Mouse (Mus musculus) liver, embryonic 13.5 days (tissue): ENCODE data around the gene Cttnbp2nl. TPM values are rescaled to one million over a fixed set of nuclear protein-coding genes. Genes with fewer than 3 reads are reported as not detected.

ENCODE experiments used
- ATAC-seq: fragments of 200-750 bp; cut with Nextera tagmentation; 2 replicates; pipeline ENCODE4 v1.8.0; 2017; ENCODE audit warnings: low read depth, mild to moderate bottlenecking, moderate number of reproducible peaks, moderate library complexity
- DNase-seq: peaks from one replicate; pipeline ENCODE4 v3.0.0; 2022
- H3K27ac ChIP-seq: fragments of 300-500 bp; sonication (generic); 2 replicates; pipeline ENCODE4 v1.5.1; 2015; ENCODE audit warnings: moderate library complexity, mild to moderate bottlenecking, inconsistent platforms
- H3K27me3 ChIP-seq: fragments of 300-500 bp; sonication (generic); 2 replicates; pipeline ENCODE4 v1.6.1; 2015; ENCODE audit warnings: mild to moderate bottlenecking, inconsistent platforms
- H3K36me3 ChIP-seq: fragments of 300-500 bp; sonication (generic); 2 replicates; pipeline ENCODE4 v1.6.1; 2015; ENCODE audit warnings: mild to moderate bottlenecking, inconsistent platforms
- H3K4me1 ChIP-seq: fragments of 300-500 bp; sonication (generic); replicated peaks from 2 replicates; pipeline ENCODE4 v1.6.1; 2015; ENCODE audit warnings: inconsistent platforms
- H3K4me2 ChIP-seq: fragments of 300-500 bp; sonication (generic); 2 replicates; pipeline ENCODE4 v1.6.1; 2015; ENCODE audit warnings: inconsistent platforms, mild to moderate bottlenecking, moderate library complexity
- H3K4me3 ChIP-seq: fragments of 300-500 bp; sonication (generic); replicated peaks from 2 replicates; pipeline ENCODE4 v1.5.1; 2015; ENCODE audit warnings: mild to moderate bottlenecking, inconsistent platforms
- H3K9ac ChIP-seq: fragments of 300-500 bp; sonication (generic); 2 replicates; pipeline ENCODE4 v1.6.1; 2015; ENCODE audit warnings: mild to moderate bottlenecking, inconsistent platforms
- H3K9me3 ChIP-seq: fragments of 300-500 bp; sonication (generic); replicated peaks from 2 replicates; pipeline ENCODE4 v1.6.1; 2016; ENCODE audit warnings: inconsistent platforms
- WGBS: fragments of 180-500 bp; shearing (Covaris S2); methylation state at CpG from one replicate; pipeline ENCODE4 v1.1.7; 2015; ENCODE audit not compliant: insufficient replicate concordance; 5-methylcytosine and 5-hydroxymethylcytosine counted together
- polyA plus RNA-seq: library from polyadenylated mRNA; unstranded; fragments of >200 nt; fragmentation: Nextera tagmentation; extraction: Ambion mirVana; gene quantifications from 2 replicates; pipeline ENCODE4 v1.2.1, GENCODE M21; 2015

The Cttnbp2nl gene
- polyA plus RNA-seq, 1 experiment from 2014 or later = 2.3 TPM

DNA sequence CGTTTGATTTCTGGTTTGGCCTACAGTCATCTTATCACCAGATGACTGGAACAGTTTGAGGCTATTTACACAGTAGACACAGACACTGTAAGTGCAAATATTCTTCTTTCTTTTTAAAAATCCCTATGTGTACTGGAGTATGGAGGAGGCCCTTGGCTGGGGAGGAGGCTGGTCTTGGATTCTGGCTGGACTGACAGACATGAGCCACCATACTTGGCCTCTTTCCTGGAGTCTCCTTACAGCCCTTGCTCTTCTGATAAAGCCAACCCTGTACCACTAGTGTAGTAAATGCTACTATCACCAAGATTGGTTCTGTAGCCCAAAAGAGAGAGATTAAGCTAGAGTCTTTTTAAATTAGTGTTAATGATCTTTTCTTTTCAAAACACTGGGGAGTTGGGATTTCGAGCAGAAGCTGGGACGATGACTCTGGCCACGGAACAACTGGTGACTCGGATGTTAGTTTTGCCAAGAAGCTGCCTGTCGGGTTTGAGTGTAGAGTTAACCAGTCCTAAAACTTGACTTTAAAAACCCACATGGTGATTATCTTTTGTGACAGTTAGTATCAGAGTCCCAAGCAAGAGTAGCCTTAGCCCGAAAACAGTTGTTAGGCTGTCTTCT, 40.1 kb downstream of the Cttnbp2nl start:
- Histone ChIP-seq H3K4me2 (no peak overlapping the region), H3K36me3 (no peaks in the 10 kb centered on the region), H3K4me3 (no peak overlapping the region), H3K4me1 (peaks cover 6% of the 10 kb centered on the region; the same call in 1 of the 2 replicates), H3K27ac (no peak overlapping the region), H3K27me3 (no peaks in the 10 kb centered on the region), H3K9ac (no peak overlapping the region), H3K9me3 (no peaks in the 10 kb centered on the region)
- DNase-seq (no peak), ATAC-seq (no peak)
- WGBS = 69% methylated on average over 7 of the region's 7 CpGs

DNA sequence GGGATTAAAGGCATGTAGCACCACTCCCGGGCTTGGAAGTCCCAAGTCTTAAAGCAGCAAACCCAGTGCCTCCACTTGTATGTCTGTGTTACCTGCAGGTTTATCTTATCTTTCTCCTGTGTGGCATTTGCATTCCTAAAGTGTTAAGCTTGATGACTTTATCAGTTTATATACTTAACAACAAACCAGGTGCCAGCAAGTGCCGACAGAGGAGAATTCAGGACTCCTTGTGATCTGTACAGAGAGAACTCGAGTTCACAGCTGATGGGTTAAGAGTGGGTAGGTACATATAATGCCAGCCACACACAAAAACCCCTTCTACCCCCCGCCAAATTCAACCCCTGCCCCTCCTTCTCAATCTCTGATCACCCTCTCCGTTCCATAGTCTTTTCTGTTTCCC, 41.1 kb downstream of the Cttnbp2nl start:
- Histone ChIP-seq H3K9me3 (no peaks in the 10 kb centered on the region), H3K9ac (no peak overlapping the region), H3K4me3 (no peak overlapping the region), H3K27ac (no peak overlapping the region), H3K36me3 (no peaks in the 10 kb centered on the region), H3K4me1 (peaks cover 3% of the 10 kb centered on the region; the same call in 1 of the 2 replicates), H3K27me3 (no peaks in the 10 kb centered on the region), H3K4me2 (no peak overlapping the region)
- WGBS = 55% methylated on average over 5 of the region's 5 CpGs
- ATAC-seq (no peak), DNase-seq (no peak)

DNA sequence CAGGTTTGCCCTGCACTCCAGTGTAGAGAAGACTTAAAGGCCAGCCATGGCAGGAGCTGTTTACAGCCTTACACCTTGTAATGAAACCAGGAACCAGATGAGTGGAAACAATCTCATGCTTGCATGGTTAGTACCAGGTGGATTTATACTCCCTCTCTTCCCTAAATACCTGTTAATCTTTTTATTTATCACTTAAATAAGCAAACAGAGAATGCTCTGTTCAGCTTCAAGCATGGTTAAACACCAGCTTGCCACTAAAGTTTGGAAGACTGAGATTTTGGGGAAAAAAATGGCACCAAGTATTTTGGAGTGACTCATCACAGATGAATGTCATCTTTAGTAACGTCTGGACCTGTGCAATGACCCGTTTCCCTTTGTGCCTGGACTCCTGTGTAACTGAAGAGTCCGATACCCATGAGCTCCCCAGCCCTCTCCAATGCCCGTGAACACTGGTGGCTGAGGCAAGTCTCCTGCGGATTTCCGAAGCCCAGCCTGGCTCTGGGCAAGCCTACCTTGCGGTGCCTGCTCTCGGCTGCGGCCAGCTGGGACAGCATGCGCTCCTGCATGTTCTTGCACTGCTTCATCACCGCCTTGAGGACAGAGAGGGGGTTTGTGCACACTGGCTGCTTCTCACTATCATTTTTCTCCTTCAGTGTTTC, 42.1 kb downstream of the Cttnbp2nl start:
- H3K27ac ChIP-seq = no peak overlapping the region
- DNase-seq = no peak
- H3K9ac ChIP-seq = no peak overlapping the region
- H3K27me3 ChIP-seq = no peaks in the 10 kb centered on the region
- no peaks in the 10 kb centered on the region for H3K36me3 ChIP-seq
- no peak overlapping the region for H3K4me2 ChIP-seq
- ATAC-seq = no peak
- WGBS = 77% methylated on average over 11 of the region's 11 CpGs
- H3K9me3 ChIP-seq = no peaks in the 10 kb centered on the region
- H3K4me1 ChIP-seq = no peaks in the 10 kb centered on the region
- no peak overlapping the region for H3K4me3 ChIP-seq

- no peak overlapping the region for H3K9ac ChIP-seq
- ATAC-seq (no peak), DNase-seq (no peak)
- no peaks in the 10 kb centered on the region for H3K9me3 ChIP-seq
- H3K4me3 ChIP-seq = no peak overlapping the region
- 63% methylated on average over 9 of the region's 9 CpGs for WGBS
- no peaks in the 10 kb centered on the region for H3K4me1 ChIP-seq
- H3K36me3 ChIP-seq = 0 out of 2 replicates have a peak, but pooled peaks cover 3% of the 10 kb centered on the region
- no peaks in the 10 kb centered on the region for H3K27me3 ChIP-seq
- no peak overlapping the region for H3K4me2 ChIP-seq
- H3K27ac ChIP-seq = no peak overlapping the region
Observed at GRCm38 (mm10) chr3:105008070-105008469, 44.9 kb downstream of the Cttnbp2nl start.

DNA sequence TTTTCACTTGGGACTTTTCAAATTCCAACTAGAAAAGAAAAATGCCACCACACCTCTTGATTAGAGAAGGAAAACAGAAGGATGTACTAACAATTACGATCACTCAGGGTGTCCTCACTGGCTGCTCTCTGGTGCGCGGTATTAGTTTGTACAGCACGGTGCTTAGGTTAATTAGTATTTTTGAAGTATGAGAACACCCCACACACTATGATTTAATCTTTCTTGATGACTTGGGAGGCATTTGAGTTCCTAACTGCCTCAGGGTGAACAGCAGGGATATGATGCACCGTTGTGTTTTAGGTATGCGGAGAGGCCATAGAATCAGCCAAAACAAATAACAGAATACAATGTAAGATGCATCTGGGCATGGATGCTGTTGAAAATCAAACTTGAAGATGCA, 46.8 kb downstream of the Cttnbp2nl start:
- no peak overlapping the region for H3K4me3 ChIP-seq
- H3K9ac ChIP-seq = no peak overlapping the region
- no peaks in the 10 kb centered on the region for H3K27me3 ChIP-seq
- no peak overlapping the region for H3K27ac ChIP-seq
- no peak overlapping the region for H3K4me2 ChIP-seq
- H3K36me3 ChIP-seq = 0 out of 2 replicates have a peak, but pooled peaks cover 3% of the 10 kb centered on the region
- no peak for DNase-seq
- WGBS = 86% methylated on average over 6 of the region's 6 CpGs
- ATAC-seq = no peak
- H3K9me3 ChIP-seq = no peaks in the 10 kb centered on the region
- H3K4me1 ChIP-seq = no peaks in the 10 kb centered on the region

DNA sequence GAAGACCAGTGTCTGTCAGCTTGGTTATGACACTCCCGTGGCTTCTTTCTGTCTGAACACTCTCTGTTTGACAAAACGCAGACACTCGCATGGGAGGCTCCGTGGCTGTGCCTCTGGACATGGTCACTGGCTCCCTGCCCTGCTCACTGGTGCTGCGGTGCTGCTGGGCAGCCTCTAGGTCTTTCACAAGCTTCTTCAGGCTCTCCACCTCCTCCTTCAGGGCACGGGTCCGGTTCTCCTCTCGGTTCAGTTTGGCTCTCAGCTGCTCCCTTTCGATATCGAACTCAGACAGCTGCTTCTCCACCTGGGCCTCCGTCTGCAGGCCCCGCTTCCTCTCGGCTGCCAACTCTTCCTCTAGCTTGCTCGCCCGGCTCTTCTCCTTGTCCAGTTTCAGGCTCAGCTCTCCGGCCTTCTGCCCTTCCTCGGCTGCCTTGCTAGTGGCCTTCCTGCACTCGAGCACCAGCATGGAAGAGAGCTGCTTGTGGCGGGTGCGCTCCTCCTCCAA, 47.3 kb downstream of the Cttnbp2nl start:
- Histone ChIP-seq H3K9ac (no peak overlapping the region), H3K36me3 (0 out of 2 replicates have a peak, but pooled peaks cover 3% of the 10 kb centered on the region)
- WGBS = 76% methylated on average over 20 of the region's 20 CpGs

DNA sequence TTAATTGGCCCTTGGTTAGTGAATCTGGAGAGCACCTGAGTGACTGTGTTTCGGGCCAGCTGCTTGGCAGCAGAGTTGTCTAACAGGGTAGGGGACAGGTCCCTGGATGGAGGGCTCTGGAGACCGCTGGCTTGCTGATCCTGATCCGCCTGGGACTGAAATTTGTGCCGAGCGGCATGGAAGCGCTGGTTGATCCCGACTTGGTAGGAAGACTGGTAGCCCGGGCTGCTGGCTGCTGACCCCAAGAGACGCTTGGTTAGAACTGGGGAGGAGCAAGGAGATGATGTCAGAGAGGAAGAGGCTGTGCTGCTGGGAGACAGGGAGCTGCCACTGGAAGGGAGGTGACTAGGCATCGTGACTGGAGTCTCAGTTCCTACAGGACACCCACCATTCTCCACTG, 47.9 kb downstream of the Cttnbp2nl start:
- no peak overlapping the region for H3K27ac ChIP-seq
- 0 out of 2 replicates have a peak, but pooled peaks cover 3% of the 10 kb centered on the region for H3K36me3 ChIP-seq
- no peak overlapping the region for H3K4me2 ChIP-seq
- no peak overlapping the region for H3K9ac ChIP-seq
- ATAC-seq (no peak), DNase-seq (no peak)
- WGBS = 77% methylated on average over 10 of the region's 10 CpGs
- H3K27me3 ChIP-seq = no peaks in the 10 kb centered on the region
- no peaks in the 10 kb centered on the region for H3K4me1 ChIP-seq
- H3K4me3 ChIP-seq = no peak overlapping the region
- H3K9me3 ChIP-seq = no peaks in the 10 kb centered on the region

More for the DNA sequence above, 47.3 kb downstream of the Cttnbp2nl start:
- no peak overlapping the region for H3K4me2 ChIP-seq
- no peak for ATAC-seq
- no peak overlapping the region for H3K27ac ChIP-seq
- H3K27me3 ChIP-seq = no peaks in the 10 kb centered on the region
- H3K4me3 ChIP-seq = no peak overlapping the region
- H3K9me3 ChIP-seq = no peaks in the 10 kb centered on the region
- no peaks in the 10 kb centered on the region for H3K4me1 ChIP-seq
- DNase-seq = no peak

DNA sequence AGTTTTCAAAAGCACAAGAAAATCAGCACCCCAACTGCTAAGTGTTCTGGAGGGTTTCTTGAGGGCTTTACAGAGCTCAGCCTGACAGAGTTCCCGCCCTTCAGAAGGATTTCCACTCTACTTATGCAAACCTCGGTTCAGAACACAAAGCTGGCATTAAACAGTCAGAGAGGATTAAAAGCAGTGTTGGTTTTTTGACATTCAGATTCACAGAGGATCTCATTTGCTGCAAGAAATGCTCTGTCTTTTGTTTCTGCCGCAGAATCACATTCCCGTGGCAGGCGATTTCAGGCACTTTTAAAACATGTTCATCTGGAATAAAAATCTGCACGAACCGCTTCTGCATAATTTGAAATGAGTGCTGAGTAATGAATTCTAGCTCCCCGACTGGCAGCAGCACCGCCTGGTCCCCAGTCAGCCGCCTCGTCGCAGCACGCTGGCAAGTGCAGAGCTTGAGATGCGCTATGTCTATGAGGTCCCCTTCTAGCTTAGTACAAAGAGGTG, 48.9 kb downstream of the Cttnbp2nl start:
- Histone ChIP-seq H3K9ac (no peak overlapping the region), H3K9me3 (no peaks in the 10 kb centered on the region), H3K4me1 (no peaks in the 10 kb centered on the region), H3K27me3 (no peaks in the 10 kb centered on the region), H3K36me3 (0 out of 2 replicates have a peak, but pooled peaks cover 3% of the 10 kb centered on the region), H3K4me2 (no peak overlapping the region), H3K27ac (no peak overlapping the region), H3K4me3 (no peak overlapping the region)
- 78% methylated on average over 14 of the region's 14 CpGs for WGBS
- DNase-seq (no peak), ATAC-seq (no peak)

GRCm38 (mm10) chr3:105001374-105001773, 51.6 kb downstream of the Cttnbp2nl start:
- Histone ChIP-seq H3K4me3 (no peak overlapping the region), H3K36me3 (0 out of 2 replicates have a peak, but pooled peaks cover 3% of the 10 kb centered on the region), H3K27me3 (0 out of 2 replicates have a peak, but pooled peaks cover 4% of the 10 kb centered on the region), H3K4me2 (no peak overlapping the region), H3K4me1 (no peaks in the 10 kb centered on the region), H3K9ac (no peak overlapping the region), H3K9me3 (no peaks in the 10 kb centered on the region), H3K27ac (no peak overlapping the region)
- ATAC-seq = no peak
- 13% methylated on average over 6 of the region's 6 CpGs for WGBS
- no peak for DNase-seq

- Histone ChIP-seq H3K27me3 (0 out of 2 replicates have a peak, but pooled peaks cover 4% of the 10 kb centered on the region), H3K4me2 (no peak overlapping the region), H3K9me3 (no peaks in the 10 kb centered on the region), H3K36me3 (0 out of 2 replicates have a peak, but pooled peaks cover 3% of the 10 kb centered on the region), H3K4me3 (no peak overlapping the region), H3K9ac (no peak overlapping the region), H3K4me1 (no peaks in the 10 kb centered on the region), H3K27ac (no peak overlapping the region)
- ATAC-seq (no peak), DNase-seq (no peak)
- WGBS = 72% methylated on average over 8 of the region's 8 CpGs
Observed at GRCm38 (mm10) chr3:105000561-105000960, 52.4 kb downstream of the Cttnbp2nl start.

DNA sequence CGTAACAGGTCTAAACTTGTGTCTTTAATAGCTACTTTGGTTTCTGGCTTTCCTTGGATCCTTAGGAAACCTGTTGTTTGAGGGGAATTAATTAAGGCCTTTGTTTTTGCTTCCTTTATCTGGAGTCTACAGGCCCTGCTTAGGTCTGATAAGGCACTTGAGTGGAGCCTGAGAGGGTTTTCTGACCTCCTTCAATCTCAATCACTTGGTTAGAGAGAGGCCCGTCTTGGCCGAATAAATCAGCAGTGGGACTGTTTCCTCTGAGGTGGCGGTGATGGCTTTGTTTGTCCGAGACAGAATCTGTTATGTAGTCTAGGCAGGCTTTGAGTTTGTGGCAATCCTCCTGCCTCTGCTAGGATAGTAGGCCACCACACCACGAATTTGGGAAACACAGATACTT, 55.4 kb downstream of the Cttnbp2nl start:
- Histone ChIP-seq H3K4me2 (no peak overlapping the region), H3K4me3 (no peak overlapping the region), H3K27ac (no peak overlapping the region), H3K9me3 (no peaks in the 10 kb centered on the region), H3K9ac (no peak overlapping the region), H3K27me3 (0 out of 2 replicates have a peak, but pooled peaks cover 4% of the 10 kb centered on the region), H3K36me3 (no peaks in the 10 kb centered on the region), H3K4me1 (no peaks in the 10 kb centered on the region)
- 23% methylated on average over 6 of the region's 6 CpGs for WGBS
- DNase-seq (no peak), ATAC-seq (no peak)
